Mouse (Mus musculus) neural tube, embryonic 10.5 days (tissue): ENCODE results near the gene Nhlrc4.
A peak's percentile ranks its signal among the peaks of the same experiment; 100 is the strongest.

Experiments
- DNase-seq: peaks from one replicate; pipeline ENCODE4 v3.0.0-alpha.2; 2017; ENCODE audit warnings: low spot score; ENCODE audit errors: extremely low spot score

The Nhlrc4 gene

GRCm38 (mm10) chr17:25944366-25945163, at the start of gene Nhlrc4, which contains the start of gene Pigq:
Nhlrc4 (minus strand) TSS chr17:25944961.
Pigq (minus strand) TSS chr17:25944936.
- DNase-seq: no peak

GRCm38 (mm10) chr17:25993489-25993888, 48.7 kb upstream of the Nhlrc4 start:
- no peak for DNase-seq

- no peak for DNase-seq
These were observed 47.5 kb upstream of the Nhlrc4 start for GRCm38 (mm10) chr17:25992274-25992673.

- no peak for DNase-seq
These were observed 45.6 kb upstream of the Nhlrc4 start for GRCm38 (mm10) chr17:25990331-25990730.

- DNase-seq: peak; percentile 92
These were observed 40.8 kb upstream of the Nhlrc4 start, which contains the start of gene Capn15 for GRCm38 (mm10) chr17:25985306-25986294. Capn15 (minus strand) TSS chr17:25985796.

GRCm38 (mm10) chr17:25984556-25985305, 40.0 kb upstream of the Nhlrc4 start:
- DNase-seq: no peak

- DNase-seq: no peak
These were observed 39.3 kb upstream of the Nhlrc4 start for GRCm38 (mm10) chr17:25984066-25984465.

- no peak for DNase-seq
These were observed 38.2 kb upstream of the Nhlrc4 start for GRCm38 (mm10) chr17:25982913-25983312.

- no peak for DNase-seq
These were observed 36.1 kb upstream of the Nhlrc4 start for GRCm38 (mm10) chr17:25980854-25981253.

GRCm38 (mm10) chr17:25979829-25980738, 35.3 kb upstream of the Nhlrc4 start:
- DNase-seq: no peak

- DNase-seq: no peak
These were observed 26.4 kb upstream of the Nhlrc4 start for GRCm38 (mm10) chr17:25970954-25971707.

GRCm38 (mm10) chr17:25970448-25970847, 25.7 kb upstream of the Nhlrc4 start:
- DNase-seq: no peak

GRCm38 (mm10) chr17:25968176-25968575, 23.4 kb upstream of the Nhlrc4 start:
- no peak for DNase-seq

- DNase-seq: no peak
These were observed 22.9 kb upstream of the Nhlrc4 start for GRCm38 (mm10) chr17:25967652-25968051.

GRCm38 (mm10) chr17:25964271-25964670, 19.5 kb upstream of the Nhlrc4 start:
- DNase-seq: no peak

- DNase-seq: no peak
These were observed 17.7 kb upstream of the Nhlrc4 start for GRCm38 (mm10) chr17:25962413-25962905.

GRCm38 (mm10) chr17:25961566-25961965, 16.8 kb upstream of the Nhlrc4 start:
- DNase-seq: no peak

- no peak for DNase-seq
These were observed 15.1 kb upstream of the Nhlrc4 start for GRCm38 (mm10) chr17:25959630-25960467.
